In genomic region chr19:56788952-56789351, GRCm38 (mm10) we compare ENCODE assay signal across 20 mouse cellular contexts. TPM values are rescaled to one million over a fixed set of nuclear protein-coding genes. Genes with fewer than 3 reads are reported as not detected.
A peak's percentile ranks its signal among the peaks of the same experiment; 100 is the strongest.
DNase-seq lines count a peak whose midpoint lies in the region; TF ChIP-seq lines count a peak whose summit lies in the region.
"Had no signal": no experiment of that assay in that cellular context is flagged by ENCODE, and none has a peak within 500 bp of the region (broad histone marks: within the 10 kb centered on the region; RNA-seq: fewer than 3 reads in every experiment).

No protein-coding gene starts in this region.

- no peak for TF ChIP-seq CTCF in gastrocnemius, adult 2 months (IDR thresholded peaks at IDR 0.05)

- H3K27ac ChIP-seq in gastrocnemius, adult 2 months: peak overlapping the region; percentile 79
- H3K27ac ChIP-seq: embryonic facial prominence, embryonic 10.5 days; embryonic facial prominence, embryonic 12.5 days; forebrain, embryonic 13.5 days; forebrain, embryonic 15.5 days had no signal

- DNase-seq in gastrocnemius, adult 2 months: no peak
- no peak for DNase-seq in gastrocnemius, postnatal 25 days
- DNase-seq in layer of hippocampus, adult 9-11 months: peak; percentile 30
- DNase-seq in layer of hippocampus, postnatal 36 days: no peak
- DNase-seq in brain, adult 2 months (ENCODE audit: low read depth, low spot score): peak; percentile 64
- DNase-seq in telencephalon, adult 2 months (ENCODE audit: low read depth, low spot score): peak; percentile 18
- DNase-seq in ovary, postnatal 36 days (ENCODE audit: low spot score): no peak
- DNase-seq: adrenal gland, adult 2 months; adrenal gland, postnatal 10 days; adrenal gland, postnatal 25 days; cerebellum, adult 11-12 months; cerebellum, adult 2 months; cerebellum, adult 9-10 months; cerebellum, postnatal 10 days; cerebellum, postnatal 25 days had no signal

- intact Hi-C loops in gastrocnemius, adult 2 months (cut with DNase I): no loop called here

- H3K4me3 ChIP-seq in gastrocnemius, adult 2 months: no peak overlapping the region
- H3K4me3 ChIP-seq: embryonic facial prominence, embryonic 10.5 days; embryonic facial prominence, embryonic 12.5 days; forebrain, embryonic 13.5 days; forebrain, embryonic 15.5 days had no signal

RNA-seq across cellular contexts. Expression of gene Ccdc186, which starts 33.0 kb away (rescaled TPM):
- total RNA-seq in gastrocnemius, adult 2 months (2021): 10 to 100 TPM; 23.1 to 26.7 TPM
- total RNA-seq in gastrocnemius, postnatal 25 days (2021): 10 to 100 TPM; 18.8 to 19.2 TPM
- 10 to 100 TPM; 54.2 to 57.7 TPM for total RNA-seq in layer of hippocampus, postnatal 36 days (2021)

RNA-seq across cellular contexts. Expression of gene Tdrd1, which starts 37.1 kb away (rescaled TPM):
- not detected for total RNA-seq in gastrocnemius, adult 2 months (2021)
- total RNA-seq in gastrocnemius, postnatal 25 days (2021): not detected
- total RNA-seq in layer of hippocampus, postnatal 36 days (2021): under 1 TPM; 0.20 to 0.51 TPM
- total RNA-seq: adrenal gland, adult 2 months; adrenal gland, postnatal 25 days; MEL had no signal

Comparison
In these comparisons a context has a peak if more than half of its experiments do, and no peak if none do; other contexts are left out.
1. DNase-seq: peak in layer of hippocampus, adult 9-11 months (single experiment), brain, adult 2 months (single experiment) and telencephalon, adult 2 months (single experiment); none in gastrocnemius, adult 2 months (single experiment), gastrocnemius, postnatal 25 days (single experiment), layer of hippocampus, postnatal 36 days (0 of 2) and ovary, postnatal 36 days (single experiment).